ENCODE assay signal across 9 mouse cellular contexts in genomic region chr10:23086352-23087215, GRCm38 (mm10).
A peak's percentile ranks its signal among the peaks of the same experiment; 100 is the strongest.
DNase-seq lines count a peak whose midpoint lies in the region; ATAC-seq and TF ChIP-seq lines count a peak whose summit lies in the region.
"Had no signal": no experiment of that assay in that cellular context is flagged by ENCODE, and none has a peak within 500 bp of the region (broad histone marks: within the 10 kb centered on the region; RNA-seq: fewer than 3 reads in every experiment).

No protein-coding gene starts in this region.

- no peak overlapping the region for H3K9ac ChIP-seq in forebrain, embryonic 12.5 days
- H3K9ac ChIP-seq: liver, embryonic 13.5 days had no signal

- TF ChIP-seq CTCF in small intestine, adult 2 months (IDR thresholded peaks at IDR 0.05; ENCODE audit: extremely low read depth, insufficient read length, insufficient replicate concordance, low read depth, low read length), result peak; percentile 43; the same call in 1 of the 2 replicates

- H3K4me3 ChIP-seq in forebrain, embryonic 10.5 days, result no peak overlapping the region
- no peak overlapping the region for H3K4me3 ChIP-seq in forebrain, embryonic 12.5 days (replicated peaks)
- no peak overlapping the region for H3K4me3 ChIP-seq in small intestine, adult 2 months (ENCODE audit: low read depth, low read length)
- H3K4me3 ChIP-seq: liver, embryonic 13.5 days had no signal

- ATAC-seq in forebrain, embryonic 12.5 days (ENCODE audit: low FRiP score), result no peak

- H3K4me2 ChIP-seq in forebrain, embryonic 12.5 days, result no peak overlapping the region
- H3K4me2 ChIP-seq: liver, embryonic 13.5 days had no signal

- H3K27ac ChIP-seq in forebrain, embryonic 10.5 days, result no peak overlapping the region
- H3K27ac ChIP-seq in forebrain, embryonic 12.5 days, result no peak overlapping the region
- no peak overlapping the region for H3K27ac ChIP-seq in small intestine, adult 2 months (ENCODE audit: insufficient read depth, low read depth, low read length)
- H3K27ac ChIP-seq: liver, embryonic 13.5 days had no signal

- H3K27me3 ChIP-seq in forebrain, embryonic 10.5 days (ENCODE audit: poor library complexity, severe bottlenecking), result no peaks in the 10 kb centered on the region
- H3K27me3 ChIP-seq in forebrain, embryonic 12.5 days, result 0 out of 2 replicates have a peak, but pooled peaks cover 3% of the 10 kb centered on the region
- no peaks in the 10 kb centered on the region for H3K27me3 ChIP-seq in small intestine, adult 2 months (ENCODE audit: control insufficient read depth, insufficient read depth, low read length)
- H3K27me3 ChIP-seq: liver, embryonic 13.5 days had no signal

- DNase-seq in forebrain, embryonic 10.5 days (ENCODE audit: extremely low spot score, low spot score), result peak; percentile 54
- peak; percentile 38 for DNase-seq in R1 (ENCODE audit: low read depth, low spot score)
- DNase-seq in cerebellum, postnatal 4 days (ENCODE audit: low spot score in 2 of 2), result peak; percentile 59 to 69
- peak; percentile 44 for DNase-seq in gastrocnemius, postnatal 14 days
- DNase-seq in layer of hippocampus, adult 9-10 months (ENCODE audit: low spot score), result peak; percentile 87
- DNase-seq in lung, postnatal 4 days, result peak; percentile 32 to 62
- DNase-seq: liver, embryonic 13.5 days had no signal

- H3K4me1 ChIP-seq in forebrain, embryonic 10.5 days, result peaks cover 8% of the 10 kb centered on the region
- no peaks in the 10 kb centered on the region for H3K4me1 ChIP-seq in forebrain, embryonic 12.5 days
- no peaks in the 10 kb centered on the region for H3K4me1 ChIP-seq in small intestine, adult 2 months (ENCODE audit: control insufficient read depth, insufficient read depth, insufficient read length, low read length)
- H3K4me1 ChIP-seq: liver, embryonic 13.5 days had no signal

- intact Hi-C loops in gastrocnemius, postnatal 14 days (cut with DNase I; ENCODE audit: low total_unique reads), result no loop called here

- H3K36me3 ChIP-seq in forebrain, embryonic 10.5 days (replicated peaks), result no peaks in the 10 kb centered on the region
- no peaks in the 10 kb centered on the region for H3K36me3 ChIP-seq in forebrain, embryonic 12.5 days (replicated peaks)
- H3K36me3 ChIP-seq in small intestine, adult 2 months (ENCODE audit: control insufficient read depth, insufficient read depth, low read length), result no peaks in the 10 kb centered on the region
- H3K36me3 ChIP-seq: liver, embryonic 13.5 days had no signal

- no peak for TF ChIP-seq POLR2A in small intestine, adult 2 months (IDR thresholded peaks at IDR 0.05; ENCODE audit: low read depth, low read length)

- H3K9me3 ChIP-seq in forebrain, embryonic 10.5 days, result no peaks in the 10 kb centered on the region
- H3K9me3 ChIP-seq in forebrain, embryonic 12.5 days, result no peaks in the 10 kb centered on the region
- H3K9me3 ChIP-seq: liver, embryonic 13.5 days had no signal

- 78% methylated on average over 21 of the region's 21 CpGs for WGBS in forebrain, embryonic 10.5 days
- WGBS in forebrain, embryonic 12.5 days, result 77% methylated on average over 21 of the region's 21 CpGs
- 66% methylated on average over 21 of the region's 21 CpGs for WGBS in small intestine, adult 2 months
